Mouse (Mus musculus): ENCODE results near the gene Tpk1.

DNA sequence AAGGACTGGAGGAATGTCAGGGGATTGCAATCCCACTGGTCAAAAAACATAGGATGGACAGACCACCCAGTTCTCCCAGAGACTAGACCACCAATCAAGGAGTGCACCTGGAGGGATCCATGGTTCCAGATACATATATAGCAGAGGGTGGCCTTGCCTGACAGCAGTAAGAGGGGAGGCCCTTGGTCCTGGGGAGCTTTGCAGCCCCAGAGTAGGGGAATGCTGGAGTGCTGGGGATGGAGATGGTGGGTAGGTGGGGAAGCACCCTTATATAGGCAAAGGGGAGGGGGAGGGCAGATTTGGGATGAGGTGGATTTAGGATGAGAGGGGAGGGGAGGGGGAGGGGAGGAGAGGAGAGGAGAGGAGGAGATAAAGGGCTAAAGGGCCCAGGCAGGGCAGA lies 134.1 kb downstream of the Tpk1 start:
- TF ChIP-seq CTCF (IDR thresholded peaks at IDR 0.05; ENCODE audit: low read depth, low read length) (no peak), POLR2A (IDR thresholded peaks at IDR 0.05; ENCODE audit: extremely low read depth, insufficient read depth, low read length) (no peak)
